Mouse (Mus musculus): ENCODE measurements around the gene Txndc2. TPM values are rescaled to one million over a fixed set of nuclear protein-coding genes. Genes with fewer than 3 reads are reported as not detected.

Gene Txndc2
- total and polyA plus RNA-seq, 3 experiments, result 0.22 TPM; not detected in 2

DNA sequence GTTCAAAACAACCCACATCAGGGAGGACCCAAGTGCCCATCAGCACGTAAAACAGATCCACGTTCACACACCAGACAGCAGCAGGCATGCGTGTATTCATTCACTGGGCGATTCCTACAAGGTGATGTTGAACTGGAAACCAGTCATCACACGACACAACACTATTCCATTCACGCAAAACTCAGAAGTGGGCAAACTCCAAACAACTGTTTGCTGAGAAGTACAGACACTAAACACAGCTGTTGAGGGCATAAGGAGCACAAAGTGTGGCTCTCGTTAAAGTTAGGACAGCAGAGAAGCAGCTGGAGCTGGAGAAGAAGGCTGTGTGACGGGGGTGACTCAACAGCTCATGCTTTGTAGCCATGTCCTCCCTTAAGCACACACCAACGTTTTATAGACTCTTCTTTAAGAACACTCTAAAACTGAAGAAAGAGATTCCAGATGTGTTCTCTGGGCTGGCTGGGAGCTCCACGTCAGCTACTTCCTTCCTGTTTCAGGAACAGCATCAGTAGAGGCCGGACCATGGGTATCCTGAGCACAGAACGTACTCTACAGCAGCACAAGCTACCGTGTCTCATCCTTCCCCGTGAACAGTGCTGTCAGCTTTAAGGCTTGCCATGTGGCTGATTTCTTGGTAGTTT lies 38.0 kb upstream of the Txndc2 start:
- no peaks in the 10 kb centered on the region for H3K9me3 ChIP-seq (replicated peaks)
- no peak for ATAC-seq (ENCODE audit: extremely low read depth, insufficient number of reproducible peaks, low FRiP score, poor library complexity, severe bottlenecking)
- no peak for TF ChIP-seq TAL1 (conservative IDR thresholded peaks at IDR 0.05; ENCODE audit: low read depth, low read length)
- TF ChIP-seq GATA2 (IDR thresholded peaks at IDR 0.05; ENCODE audit: borderline replicate concordance, low read depth, low read length), result no peak
- no peak for TF ChIP-seq GATA1 (IDR thresholded peaks at IDR 0.05; ENCODE audit: borderline replicate concordance, low read length)
- TF ChIP-seq POLR2AphosphoS5 (IDR thresholded peaks at IDR 0.05; ENCODE audit: insufficient replicate concordance, low read depth, low read length), result no peak
- TF ChIP-seq CTCF (IDR thresholded peaks at IDR 0.05; ENCODE audit: low read depth, low read length), result no peak

DNA sequence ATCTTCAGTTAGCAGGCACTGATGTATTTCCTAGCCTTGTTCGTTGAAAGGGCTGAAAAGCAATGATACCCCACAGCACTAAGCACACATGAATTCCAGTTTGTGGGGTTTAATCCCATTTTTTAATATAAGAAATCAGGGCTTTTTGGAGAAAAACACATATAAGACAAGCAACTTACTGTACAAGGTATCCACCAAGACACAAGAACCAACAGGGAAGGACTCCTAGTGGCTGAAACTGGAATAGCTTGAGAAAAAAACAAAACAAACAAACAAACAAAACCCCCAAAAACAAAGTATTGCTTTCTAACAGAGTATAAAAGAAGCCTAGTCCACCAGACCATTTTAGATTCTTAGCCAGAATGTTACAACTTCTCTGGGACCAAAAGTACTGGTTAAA lies 35.8 kb upstream of the Txndc2 start:
- TF ChIP-seq GATA1 (IDR thresholded peaks at IDR 0.05; ENCODE audit: borderline replicate concordance, low read length) (no peak), TAL1 (conservative IDR thresholded peaks at IDR 0.05; ENCODE audit: low read depth, low read length) (no peak)
- Histone ChIP-seq H3K9me3 (replicated peaks) (no peaks in the 10 kb centered on the region), H3K36me3 (replicated peaks) (no peaks in the 10 kb centered on the region), H3K4me3 (ENCODE audit: low read depth, low read length) (no peak overlapping the region), H3K4me1 (ENCODE audit: insufficient read depth, low read depth, low read length) (peaks cover 6% of the 10 kb centered on the region), H3K27me3 (ENCODE audit: insufficient read depth, low read length) (peaks cover 13% of the 10 kb centered on the region)
- no peak for ATAC-seq (ENCODE audit: extremely low read depth, insufficient number of reproducible peaks, low FRiP score, poor library complexity, severe bottlenecking)
- no peak for DNase-seq (ENCODE audit: low spot score)

More for the DNA sequence above, 38.0 kb upstream of the Txndc2 start:
- peaks cover 16% of the 10 kb centered on the region for H3K27me3 ChIP-seq (ENCODE audit: insufficient read depth, low read length)
- no peak for DNase-seq (ENCODE audit: low spot score)
- H3K4me3 ChIP-seq (ENCODE audit: low read depth, low read length), result no peak overlapping the region
- peaks cover 6% of the 10 kb centered on the region for H3K4me1 ChIP-seq (ENCODE audit: insufficient read depth, low read depth, low read length)
- H3K36me3 ChIP-seq (replicated peaks), result no peaks in the 10 kb centered on the region

DNA sequence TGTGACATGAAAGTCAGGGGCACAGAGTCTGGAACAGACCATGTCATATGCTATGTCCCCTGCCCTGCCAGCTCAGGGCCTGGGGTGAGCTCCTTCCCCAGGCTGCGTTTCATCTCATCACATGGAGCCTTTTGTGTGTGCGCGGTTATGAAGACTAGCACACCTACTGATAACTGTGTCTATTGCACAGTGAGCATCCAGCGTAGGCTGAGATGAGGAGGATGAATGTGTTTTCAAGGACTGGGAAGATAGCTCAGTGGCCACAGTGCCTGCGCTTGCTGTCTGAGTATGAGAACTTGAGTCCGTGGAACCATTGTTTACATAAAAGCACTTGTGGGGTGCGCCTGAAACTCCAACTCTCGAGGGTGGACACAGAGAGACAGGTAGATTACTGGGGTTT lies 34.6 kb upstream of the Txndc2 start:
- Histone ChIP-seq H3K4me3 (ENCODE audit: low read depth, low read length) (no peak overlapping the region), H3K27me3 (ENCODE audit: insufficient read depth, low read length) (peaks cover 5% of the 10 kb centered on the region; the same call in 1 of the 2 replicates), H3K9me3 (replicated peaks) (no peaks in the 10 kb centered on the region), H3K4me1 (ENCODE audit: insufficient read depth, low read depth, low read length) (peaks cover 6% of the 10 kb centered on the region), H3K36me3 (replicated peaks) (no peaks in the 10 kb centered on the region)
- DNase-seq (ENCODE audit: low spot score) (no peak), ATAC-seq (ENCODE audit: extremely low read depth, insufficient number of reproducible peaks, low FRiP score, poor library complexity, severe bottlenecking) (no peak)
- no peak for TF ChIP-seq CTCF (IDR thresholded peaks at IDR 0.05; ENCODE audit: low read depth, low read length)
- no peak for TF ChIP-seq GATA2 (IDR thresholded peaks at IDR 0.05; ENCODE audit: borderline replicate concordance, low read depth, low read length)
- no peak for TF ChIP-seq POLR2AphosphoS5 (IDR thresholded peaks at IDR 0.05; ENCODE audit: insufficient replicate concordance, low read depth, low read length)
- TF ChIP-seq GATA1 (IDR thresholded peaks at IDR 0.05; ENCODE audit: borderline replicate concordance, low read length), result no peak
- no peak for TF ChIP-seq TAL1 (conservative IDR thresholded peaks at IDR 0.05; ENCODE audit: low read depth, low read length)

DNA sequence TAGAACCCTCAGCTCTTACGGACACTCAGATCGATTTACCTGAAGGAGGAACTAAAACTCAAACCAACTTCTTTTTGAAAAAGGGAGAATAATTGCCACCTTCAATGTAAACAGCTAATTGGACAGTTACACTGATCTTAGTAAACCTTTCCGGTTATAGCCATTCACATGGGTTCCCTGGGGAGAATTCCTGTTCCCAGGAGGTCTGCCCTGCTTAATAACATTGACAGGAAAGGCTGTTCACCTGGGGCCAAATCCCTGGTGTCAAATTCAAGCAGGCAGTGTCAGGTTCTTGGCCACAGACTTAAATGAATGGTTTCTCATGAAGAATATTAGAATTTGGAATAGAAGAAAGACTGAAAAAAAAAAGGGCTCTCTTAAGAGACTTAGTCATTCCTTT lies 34.0 kb upstream of the Txndc2 start:
- peaks cover 5% of the 10 kb centered on the region; the same call in 1 of the 2 replicates for H3K27me3 ChIP-seq (ENCODE audit: insufficient read depth, low read length)
- DNase-seq (ENCODE audit: low spot score) (no peak), ATAC-seq (ENCODE audit: extremely low read depth, insufficient number of reproducible peaks, low FRiP score, poor library complexity, severe bottlenecking) (no peak)
- peaks cover 6% of the 10 kb centered on the region for H3K4me1 ChIP-seq (ENCODE audit: insufficient read depth, low read depth, low read length)
- no peak overlapping the region for H3K4me3 ChIP-seq (ENCODE audit: low read depth, low read length)
- no peaks in the 10 kb centered on the region for H3K36me3 ChIP-seq (replicated peaks)
- no peaks in the 10 kb centered on the region for H3K9me3 ChIP-seq (replicated peaks)
- TF ChIP-seq TAL1 (conservative IDR thresholded peaks at IDR 0.05; ENCODE audit: low read depth, low read length) (no peak), CTCF (IDR thresholded peaks at IDR 0.05; ENCODE audit: low read depth, low read length) (no peak), GATA2 (IDR thresholded peaks at IDR 0.05; ENCODE audit: borderline replicate concordance, low read depth, low read length) (no peak), POLR2AphosphoS5 (IDR thresholded peaks at IDR 0.05; ENCODE audit: insufficient replicate concordance, low read depth, low read length) (no peak), GATA1 (IDR thresholded peaks at IDR 0.05; ENCODE audit: borderline replicate concordance, low read length) (no peak)

DNA sequence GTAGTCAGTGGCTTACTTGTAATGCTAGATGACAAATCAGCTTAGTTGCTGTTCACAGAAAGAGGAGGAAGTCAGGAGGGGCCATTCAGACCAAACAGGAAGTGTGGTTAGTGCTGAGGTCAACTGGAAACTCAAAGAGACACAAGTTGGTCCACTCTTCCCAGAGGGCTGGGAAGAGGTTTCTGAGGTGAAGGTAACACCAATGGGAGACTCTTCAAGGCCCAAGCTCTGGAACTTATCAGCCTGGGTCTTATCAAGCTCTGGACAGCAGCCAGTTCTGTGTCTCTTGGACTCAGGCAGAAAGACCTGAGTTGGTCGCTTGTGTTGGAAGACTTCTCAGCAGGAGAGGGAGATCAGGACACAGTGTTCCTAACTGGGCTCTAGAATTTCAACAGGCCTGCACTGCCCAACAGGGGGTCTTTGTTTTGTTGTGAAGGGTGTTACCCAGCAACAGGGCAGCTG lies 32.8 kb upstream of the Txndc2 start:
- Histone ChIP-seq H3K27me3 (ENCODE audit: insufficient read depth, low read length) (peaks cover 5% of the 10 kb centered on the region; the same call in 1 of the 2 replicates), H3K36me3 (replicated peaks) (no peaks in the 10 kb centered on the region), H3K9me3 (replicated peaks) (no peaks in the 10 kb centered on the region), H3K4me1 (ENCODE audit: insufficient read depth, low read depth, low read length) (peaks cover 4% of the 10 kb centered on the region; the same call in 1 of the 2 replicates), H3K4me3 (ENCODE audit: low read depth, low read length) (no peak overlapping the region)
- DNase-seq (ENCODE audit: low spot score) (no peak), ATAC-seq (ENCODE audit: extremely low read depth, insufficient number of reproducible peaks, low FRiP score, poor library complexity, severe bottlenecking) (peak; percentile 78)
- no peak for TF ChIP-seq POLR2AphosphoS5 (IDR thresholded peaks at IDR 0.05; ENCODE audit: insufficient replicate concordance, low read depth, low read length)
- TF ChIP-seq TAL1 (conservative IDR thresholded peaks at IDR 0.05; ENCODE audit: low read depth, low read length), result no peak
- TF ChIP-seq GATA1 (IDR thresholded peaks at IDR 0.05; ENCODE audit: borderline replicate concordance, low read length), result no peak
- no peak for TF ChIP-seq CTCF (IDR thresholded peaks at IDR 0.05; ENCODE audit: low read depth, low read length)
- TF ChIP-seq GATA2 (IDR thresholded peaks at IDR 0.05; ENCODE audit: borderline replicate concordance, low read depth, low read length), result no peak

DNA sequence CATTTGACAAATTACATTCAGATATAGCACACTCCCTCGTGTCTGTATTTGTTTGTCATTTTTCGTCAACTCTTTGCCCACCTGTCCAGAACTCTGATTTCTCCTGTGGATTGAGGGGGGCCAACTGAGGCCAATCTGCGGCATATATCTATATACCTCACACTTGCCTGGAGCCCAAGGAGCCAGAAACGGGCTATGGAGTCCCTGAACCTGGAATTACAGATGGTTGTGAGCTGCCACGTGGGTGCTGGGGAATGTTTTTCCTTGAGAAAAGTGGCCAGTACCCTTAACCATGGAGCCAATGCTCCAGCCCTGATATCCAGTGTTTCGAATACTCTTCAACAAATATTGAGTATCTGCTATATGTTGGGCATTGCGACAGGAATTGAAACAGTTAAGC lies 31.0 kb upstream of the Txndc2 start:
- Histone ChIP-seq H3K27me3 (ENCODE audit: insufficient read depth, low read length) (peaks cover 5% of the 10 kb centered on the region; the same call in 1 of the 2 replicates), H3K9me3 (replicated peaks) (no peaks in the 10 kb centered on the region), H3K36me3 (replicated peaks) (no peaks in the 10 kb centered on the region), H3K4me1 (ENCODE audit: insufficient read depth, low read depth, low read length) (no peaks in the 10 kb centered on the region), H3K4me3 (ENCODE audit: low read depth, low read length) (no peak overlapping the region)
- no peak for ATAC-seq (ENCODE audit: extremely low read depth, insufficient number of reproducible peaks, low FRiP score, poor library complexity, severe bottlenecking)
- DNase-seq (ENCODE audit: low spot score), result no peak
- no peak for TF ChIP-seq TAL1 (conservative IDR thresholded peaks at IDR 0.05; ENCODE audit: low read depth, low read length)
- no peak for TF ChIP-seq POLR2AphosphoS5 (IDR thresholded peaks at IDR 0.05; ENCODE audit: insufficient replicate concordance, low read depth, low read length)
- TF ChIP-seq GATA1 (IDR thresholded peaks at IDR 0.05; ENCODE audit: borderline replicate concordance, low read length), result no peak
- no peak for TF ChIP-seq GATA2 (IDR thresholded peaks at IDR 0.05; ENCODE audit: borderline replicate concordance, low read depth, low read length)
- TF ChIP-seq CTCF (IDR thresholded peaks at IDR 0.05; ENCODE audit: low read depth, low read length), result no peak

Measured in G1E (cell line).